Mouse (Mus musculus): ENCODE results near the gene Cabp1. TPM values are rescaled to one million over a fixed set of nuclear protein-coding genes. Genes with fewer than 3 reads are reported as not detected.
"Not testable (repeated sequence)": the region's sequence is repeated elsewhere in the genome, so short reads cannot be mapped to it uniquely, and the experiment has no call there.

Cabp1 gene
- polyA plus RNA-seq, 1 experiment from 2014 or later: 1.3 TPM

- not testable (repeated sequence) for ATAC-seq (replicated peaks; ENCODE audit: low FRiP score, low TSS enrichment, low read depth); H3K9me3 ChIP-seq (ENCODE audit: control insufficient read depth, low read length); DNase-seq (ENCODE audit: low spot score); H3K36me3 ChIP-seq (ENCODE audit: control insufficient read depth, insufficient read depth, low read length); H3K27ac ChIP-seq (ENCODE audit: low read depth); H3K9ac ChIP-seq (ENCODE audit: low read length); H3K4me3 ChIP-seq (ENCODE audit: low read depth, low read length); H3K4me2 ChIP-seq (ENCODE audit: low read length); H3K27me3 ChIP-seq (replicated peaks; ENCODE audit: control insufficient read depth, insufficient read depth, low read length)
- H3K4me1 ChIP-seq (replicated peaks; ENCODE audit: control insufficient read depth, insufficient read depth, low read length): peaks cover 13% of the 10 kb centered on the region; the same call in 1 of the 2 replicates
- 62% methylated on average over 4 of the region's 4 CpGs for WGBS
These were observed 29.7 kb downstream of the Cabp1 start for GRCm38 (mm10) chr5:115164446-115164845.

- no peak overlapping the region for H3K27ac ChIP-seq (ENCODE audit: low read depth)
- WGBS: 35% methylated on average over 8 of the region's 8 CpGs
- no peak overlapping the region for H3K9ac ChIP-seq (ENCODE audit: low read length)
- H3K9me3 ChIP-seq (ENCODE audit: control insufficient read depth, low read length): no peaks in the 10 kb centered on the region
- H3K27me3 ChIP-seq (replicated peaks; ENCODE audit: control insufficient read depth, insufficient read depth, low read length): no peaks in the 10 kb centered on the region
- H3K4me2 ChIP-seq (ENCODE audit: low read length): peak overlapping the region; percentile 13; the same call in 1 of the 2 replicates
- no peaks in the 10 kb centered on the region for H3K36me3 ChIP-seq (ENCODE audit: control insufficient read depth, insufficient read depth, low read length)
- no peak for DNase-seq (ENCODE audit: low spot score)
- H3K4me1 ChIP-seq (replicated peaks; ENCODE audit: control insufficient read depth, insufficient read depth, low read length): peaks cover 19% of the 10 kb centered on the region; the same call in 1 of the 2 replicates
- no peak for ATAC-seq (replicated peaks; ENCODE audit: low FRiP score, low TSS enrichment, low read depth)
- H3K4me3 ChIP-seq (ENCODE audit: low read depth, low read length): no peak overlapping the region
These were observed 30.6 kb downstream of the Cabp1 start for GRCm38 (mm10) chr5:115163563-115163962.

GRCm38 (mm10) chr5:115161940-115162279 is 32.3 kb downstream of the Cabp1 start:
- DNase-seq (ENCODE audit: low spot score); H3K4me2 ChIP-seq (ENCODE audit: low read length); H3K36me3 ChIP-seq (ENCODE audit: control insufficient read depth, insufficient read depth, low read length); H3K27me3 ChIP-seq (replicated peaks; ENCODE audit: control insufficient read depth, insufficient read depth, low read length); ATAC-seq (replicated peaks; ENCODE audit: low FRiP score, low TSS enrichment, low read depth); H3K4me3 ChIP-seq (ENCODE audit: low read depth, low read length); H3K9me3 ChIP-seq (ENCODE audit: control insufficient read depth, low read length); H3K27ac ChIP-seq (ENCODE audit: low read depth); H3K9ac ChIP-seq (ENCODE audit: low read length): not testable (repeated sequence)
- WGBS: 100% methylated on average over 1 of the region's 1 CpGs
- peaks cover 18% of the 10 kb centered on the region; the same call in 1 of the 2 replicates for H3K4me1 ChIP-seq (replicated peaks; ENCODE audit: control insufficient read depth, insufficient read depth, low read length)

GRCm38 (mm10) chr5:115161064-115161939 is 32.9 kb downstream of the Cabp1 start:
- no peaks in the 10 kb centered on the region for H3K9me3 ChIP-seq (ENCODE audit: control insufficient read depth, low read length)
- H3K4me1 ChIP-seq (replicated peaks; ENCODE audit: control insufficient read depth, insufficient read depth, low read length): peaks cover 12% of the 10 kb centered on the region; the same call in 1 of the 2 replicates
- no peak overlapping the region for H3K27ac ChIP-seq (ENCODE audit: low read depth)
- WGBS: 50% methylated on average over 13 of the region's 13 CpGs
- H3K4me3 ChIP-seq (ENCODE audit: low read depth, low read length): no peak overlapping the region
- no peak overlapping the region for H3K9ac ChIP-seq (ENCODE audit: low read length)
- ATAC-seq (replicated peaks; ENCODE audit: low FRiP score, low TSS enrichment, low read depth) (no peak), DNase-seq (ENCODE audit: low spot score) (no peak)
- no peak overlapping the region for H3K4me2 ChIP-seq (ENCODE audit: low read length)
- H3K36me3 ChIP-seq (ENCODE audit: control insufficient read depth, insufficient read depth, low read length): no peaks in the 10 kb centered on the region
- no peaks in the 10 kb centered on the region for H3K27me3 ChIP-seq (replicated peaks; ENCODE audit: control insufficient read depth, insufficient read depth, low read length)

- Histone ChIP-seq H3K27ac (ENCODE audit: low read depth) (no peak overlapping the region), H3K9ac (ENCODE audit: low read length) (no peak overlapping the region), H3K4me3 (ENCODE audit: low read depth, low read length) (no peak overlapping the region), H3K36me3 (ENCODE audit: control insufficient read depth, insufficient read depth, low read length) (no peaks in the 10 kb centered on the region), H3K4me1 (replicated peaks; ENCODE audit: control insufficient read depth, insufficient read depth, low read length) (peaks cover 17% of the 10 kb centered on the region), H3K9me3 (ENCODE audit: control insufficient read depth, low read length) (no peaks in the 10 kb centered on the region), H3K27me3 (replicated peaks; ENCODE audit: control insufficient read depth, insufficient read depth, low read length) (no peaks in the 10 kb centered on the region), H3K4me2 (ENCODE audit: low read length) (no peak overlapping the region)
- ATAC-seq (replicated peaks; ENCODE audit: low FRiP score, low TSS enrichment, low read depth) (no peak), DNase-seq (ENCODE audit: low spot score) (no peak)
- 74% methylated on average over 6 of the region's 6 CpGs for WGBS
These were observed 33.5 kb downstream of the Cabp1 start for GRCm38 (mm10) chr5:115160655-115161054.

GRCm38 (mm10) chr5:115159165-115159564 is 35.0 kb downstream of the Cabp1 start:
- Histone ChIP-seq H3K9ac (ENCODE audit: low read length) (peak overlapping the region; percentile 97), H3K4me2 (ENCODE audit: low read length) (peak overlapping the region; percentile 67), H3K27ac (ENCODE audit: low read depth) (peak overlapping the region; percentile 96), H3K9me3 (ENCODE audit: control insufficient read depth, low read length) (no peaks in the 10 kb centered on the region), H3K4me1 (replicated peaks; ENCODE audit: control insufficient read depth, insufficient read depth, low read length) (peaks cover 32% of the 10 kb centered on the region), H3K36me3 (ENCODE audit: control insufficient read depth, insufficient read depth, low read length) (no peaks in the 10 kb centered on the region), H3K27me3 (replicated peaks; ENCODE audit: control insufficient read depth, insufficient read depth, low read length) (no peaks in the 10 kb centered on the region), H3K4me3 (ENCODE audit: low read depth, low read length) (peak overlapping the region; percentile 97)
- WGBS: 34% methylated on average over 12 of the region's 12 CpGs
- DNase-seq (ENCODE audit: low spot score): no peak
- ATAC-seq (replicated peaks; ENCODE audit: low FRiP score, low TSS enrichment, low read depth): no peak

- Histone ChIP-seq H3K4me3 (ENCODE audit: low read depth, low read length) (peak within 1 kb of the TSS; percentile 97), H3K36me3 (ENCODE audit: control insufficient read depth, insufficient read depth, low read length) (peaks cover 6% of the 10 kb centered on the region; the same call in 1 of the 2 replicates), H3K27me3 (replicated peaks; ENCODE audit: control insufficient read depth, insufficient read depth, low read length) (no peaks in the 10 kb centered on the region), H3K4me2 (ENCODE audit: low read length) (peak within 1 kb of the TSS; percentile 67), H3K9me3 (ENCODE audit: control insufficient read depth, low read length) (no peaks in the 10 kb centered on the region), H3K27ac (ENCODE audit: low read depth) (peak within 1 kb of the TSS; percentile 96), H3K9ac (ENCODE audit: low read length) (peak within 1 kb of the TSS; percentile 97), H3K4me1 (replicated peaks; ENCODE audit: control insufficient read depth, insufficient read depth, low read length) (peaks cover 32% of the 10 kb centered on the region)
- ATAC-seq (replicated peaks; ENCODE audit: low FRiP score, low TSS enrichment, low read depth) (peak; percentile 97), DNase-seq (ENCODE audit: low spot score) (peak; percentile 99)
- under 1% methylated on average over 72 of the region's 78 CpGs for WGBS
These were observed 35.9 kb downstream of the Cabp1 start, which contains the start of gene Mlec for GRCm38 (mm10) chr5:115158040-115158983. Gene Mlec, minus strand, starts transcription at chr5:115158179.

GRCm38 (mm10) chr5:115156933-115157589 is 37.1 kb downstream of the Cabp1 start:
- Histone ChIP-seq H3K27me3 (replicated peaks; ENCODE audit: control insufficient read depth, insufficient read depth, low read length) (no peaks in the 10 kb centered on the region), H3K9ac (ENCODE audit: low read length) (peak overlapping the region; percentile 97), H3K36me3 (ENCODE audit: control insufficient read depth, insufficient read depth, low read length) (peaks cover 15% of the 10 kb centered on the region; the same call in 1 of the 2 replicates), H3K27ac (ENCODE audit: low read depth) (peak overlapping the region; percentile 96), H3K9me3 (ENCODE audit: control insufficient read depth, low read length) (no peaks in the 10 kb centered on the region), H3K4me1 (replicated peaks; ENCODE audit: control insufficient read depth, insufficient read depth, low read length) (peaks cover 29% of the 10 kb centered on the region), H3K4me3 (ENCODE audit: low read depth, low read length) (peak overlapping the region; percentile 97), H3K4me2 (ENCODE audit: low read length) (peak overlapping the region; percentile 66)
- no peak for ATAC-seq (replicated peaks; ENCODE audit: low FRiP score, low TSS enrichment, low read depth)
- under 1% methylated on average over 26 of the region's 26 CpGs for WGBS
- peak; percentile 73 for DNase-seq (ENCODE audit: low spot score)

All from intestine, embryonic 14.5 days (tissue).